Mouse (Mus musculus) left cerebral cortex, adult 11 months (tissue): ENCODE results near the gene Commd2.

ENCODE experiments used
- DNase-seq: peaks from one replicate; pipeline ENCODE4 v3.0.0; 2022; ENCODE audit warnings: low spot score

Commd2 gene

DNA sequence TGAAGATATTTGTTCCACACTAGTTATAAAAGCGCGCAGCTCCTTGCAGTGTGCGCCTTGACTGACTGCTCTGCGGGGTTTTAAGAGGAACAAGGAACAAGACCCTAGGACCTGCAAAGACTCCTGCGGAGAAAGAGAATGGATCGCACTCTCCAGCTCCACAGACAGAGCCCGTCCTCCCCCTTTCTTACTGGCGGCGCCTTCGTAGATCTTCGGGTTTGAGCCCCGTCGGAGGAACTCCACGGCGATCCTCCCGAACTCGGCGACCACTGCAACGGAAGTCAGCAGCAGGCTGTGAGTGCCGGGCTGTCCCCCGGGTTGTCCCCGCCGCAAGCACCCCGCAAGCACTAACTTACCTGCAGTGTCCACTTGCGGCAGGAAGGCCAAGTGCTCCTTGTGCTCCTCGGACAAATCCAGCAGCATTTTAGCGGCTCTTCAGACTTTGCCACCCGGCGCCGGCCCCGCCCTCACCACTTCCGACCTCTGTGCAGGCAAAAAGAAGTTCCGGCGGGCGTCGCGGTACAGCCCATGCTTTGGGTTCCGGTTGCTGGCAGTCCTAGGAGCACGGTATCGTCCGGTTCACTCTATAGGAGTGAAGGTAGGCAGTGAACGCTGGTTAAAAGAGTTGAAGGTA lies at the start of gene Commd2:
Gene Commd2 (minus strand): TSS at position 485 of the 634 bp plus-strand sequence.
- peak; percentile 72 for DNase-seq

DNA sequence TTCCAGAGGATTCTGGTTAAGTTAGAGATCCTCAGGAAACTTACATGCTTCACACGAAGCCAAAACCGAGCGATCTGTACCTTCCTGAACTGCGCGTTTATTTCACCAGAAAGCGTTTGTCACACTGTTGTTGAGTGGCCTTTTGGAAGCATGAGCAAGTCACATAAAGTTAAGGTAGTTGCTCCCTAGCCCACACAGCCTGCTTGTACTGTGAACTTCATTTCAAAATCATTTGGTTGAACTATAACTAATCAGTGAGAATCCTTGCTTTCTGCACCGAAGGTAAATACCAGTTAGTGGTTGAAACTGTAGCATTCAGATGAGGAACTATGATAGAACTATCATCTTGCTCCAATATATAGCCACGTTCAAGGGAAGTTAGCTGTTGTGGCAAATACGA lies 45.3 kb upstream of the Commd2 start:
- DNase-seq = no peak

DNA sequence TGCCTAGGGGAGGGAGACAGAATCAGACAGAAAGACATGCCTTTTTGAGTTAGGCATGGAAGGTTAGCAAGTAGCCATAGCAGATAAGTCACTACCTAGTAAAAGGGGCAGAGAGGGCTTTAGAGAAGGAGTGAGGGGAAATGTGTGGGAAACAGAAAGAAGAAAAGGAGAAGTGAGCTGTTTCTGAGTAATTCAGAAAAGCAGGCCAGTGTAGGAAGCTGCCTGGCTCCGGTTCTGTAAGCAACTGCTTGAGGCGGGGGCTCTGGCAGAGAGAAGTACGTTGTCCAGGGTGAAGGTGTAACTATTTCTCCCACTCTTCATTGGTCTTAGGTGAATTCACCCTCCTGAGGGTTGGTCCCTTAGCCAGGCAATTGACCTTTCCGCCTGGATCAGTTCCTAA lies 44.7 kb upstream of the Commd2 start:
- no peak for DNase-seq

DNA sequence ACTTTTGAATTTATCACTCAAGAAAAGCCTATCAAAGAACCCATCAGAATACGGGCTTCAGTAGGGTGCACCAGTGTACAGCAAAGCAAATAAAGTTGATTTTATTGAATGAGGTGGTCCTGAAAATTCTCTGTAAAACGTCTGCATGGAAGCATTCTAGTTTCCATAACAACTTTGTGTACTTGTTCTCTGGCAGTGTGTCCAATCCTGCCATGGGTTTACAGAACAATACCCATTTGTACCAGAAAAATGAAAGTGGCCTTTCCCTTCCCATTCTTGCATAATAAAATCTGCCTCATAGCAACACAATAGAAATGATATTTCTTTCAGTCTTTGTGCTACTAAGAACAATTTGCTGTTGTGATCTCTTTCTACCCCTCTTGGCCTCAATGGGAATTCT lies 41.2 kb upstream of the Commd2 start, which contains the start of gene Ankub1:
Gene Ankub1 (minus strand): TSS at position 81 of the 400 bp plus-strand sequence.
- peak; percentile 25 for DNase-seq

DNA sequence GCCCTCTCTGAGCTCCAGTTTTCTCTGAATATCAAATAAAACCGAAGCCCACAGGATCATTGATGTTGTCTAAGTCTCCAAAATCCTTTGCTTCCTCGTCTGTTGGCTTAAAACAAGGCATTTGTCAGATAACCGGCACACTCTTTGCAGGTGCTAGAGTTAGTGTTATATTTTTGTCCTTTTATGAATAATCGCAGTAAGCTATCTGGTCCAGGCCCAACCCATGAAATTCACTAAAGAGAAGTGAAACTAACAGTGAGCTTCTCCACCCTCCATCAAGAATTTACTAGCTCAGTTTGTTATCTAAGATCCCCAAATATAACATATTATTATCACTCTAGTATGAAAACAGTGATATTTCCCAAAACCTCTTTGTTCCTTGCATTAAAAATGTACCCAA lies 40.3 kb upstream of the Commd2 start:
- no peak for DNase-seq

DNA sequence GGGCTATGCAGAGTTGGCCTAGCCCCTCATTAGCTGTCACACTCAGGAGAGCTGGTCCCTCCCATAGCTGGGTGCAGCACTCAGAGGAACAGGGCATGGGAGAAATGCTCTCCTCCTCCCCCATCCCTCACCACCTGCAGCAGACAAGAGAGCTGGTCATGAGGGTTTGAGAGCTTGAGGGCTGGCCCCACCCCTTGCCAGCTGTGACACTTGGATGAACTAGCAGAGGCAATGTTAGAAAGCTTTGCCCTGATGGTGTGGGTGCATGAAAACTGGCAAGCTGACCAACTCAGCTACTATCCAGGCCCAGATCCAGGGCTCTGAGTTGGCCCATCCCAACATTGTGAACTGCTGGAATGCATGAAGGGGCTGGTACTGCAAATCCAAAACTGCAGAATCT lies 26.3 kb upstream of the Commd2 start:
- DNase-seq = peak; percentile 36

DNA sequence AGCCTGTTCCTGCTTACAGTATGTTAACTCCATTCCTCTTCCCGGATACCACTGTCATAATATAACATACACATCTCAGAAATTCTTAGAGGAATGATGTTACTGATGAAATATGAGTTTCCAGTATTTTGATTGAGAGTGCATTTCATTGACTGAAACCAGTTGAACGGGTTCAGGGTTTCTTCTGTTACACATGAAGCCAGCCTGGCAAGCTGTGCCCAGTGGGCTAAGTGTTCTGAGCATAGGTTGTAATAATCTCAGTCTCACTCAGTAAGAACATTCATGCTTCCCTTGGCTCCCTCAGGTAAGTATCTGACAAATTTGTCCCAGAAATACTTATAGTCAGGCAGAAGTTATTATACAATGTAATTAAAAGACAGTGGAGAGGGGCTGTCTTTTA lies 22.6 kb upstream of the Commd2 start:
- no peak for DNase-seq

DNA sequence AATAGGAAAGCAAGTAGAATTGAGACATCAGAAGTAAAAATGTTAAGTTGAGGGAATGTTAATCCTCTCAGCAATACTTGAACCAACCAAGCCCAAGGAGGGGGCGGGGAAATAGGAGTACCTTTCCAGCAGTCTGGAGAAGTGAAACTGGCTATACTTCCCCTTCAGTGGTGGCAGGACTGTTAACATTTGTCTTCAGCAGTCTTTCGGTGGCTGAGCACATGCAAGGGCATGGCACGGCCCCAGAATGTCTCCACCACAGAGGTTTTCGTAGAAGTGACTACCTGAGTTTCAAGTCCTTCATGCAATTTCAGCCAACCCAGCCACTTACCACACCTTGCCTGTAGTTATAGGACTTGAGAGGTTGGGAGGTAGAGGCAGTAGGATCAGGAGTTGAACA lies 22.1 kb upstream of the Commd2 start:
- DNase-seq = no peak

DNA sequence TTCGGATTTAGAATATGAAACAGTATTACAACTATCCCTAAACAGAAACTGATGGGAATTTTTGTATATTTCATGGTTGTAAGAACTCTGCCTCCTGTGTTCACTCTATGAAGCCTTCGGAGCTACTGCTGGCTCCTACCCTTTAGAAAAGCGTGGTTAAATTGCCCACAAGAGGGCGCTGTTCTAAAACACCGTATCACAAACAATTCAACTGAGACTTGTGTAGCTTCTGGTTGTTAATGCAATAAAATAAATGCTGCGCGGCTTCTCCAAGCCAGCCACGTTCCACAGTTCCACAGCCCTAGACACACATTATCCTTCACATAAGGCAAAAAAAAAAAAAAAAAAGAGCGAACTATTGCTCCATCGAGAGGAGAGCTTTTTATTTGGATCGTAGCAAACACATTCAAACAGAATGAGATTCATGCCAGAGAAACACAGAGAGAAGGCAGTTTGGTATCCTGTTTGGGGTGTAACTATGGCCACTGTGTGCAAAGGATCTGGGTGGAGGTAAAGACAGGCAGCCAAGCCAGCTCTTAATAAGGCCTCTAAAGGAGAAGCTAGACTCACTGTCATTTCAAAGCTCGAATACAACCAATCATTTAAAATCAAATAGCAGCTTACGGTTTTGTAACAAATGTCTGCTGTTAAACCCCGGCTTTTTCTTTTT lies 15.7 kb upstream of the Commd2 start:
- DNase-seq = peak; percentile 80

DNA sequence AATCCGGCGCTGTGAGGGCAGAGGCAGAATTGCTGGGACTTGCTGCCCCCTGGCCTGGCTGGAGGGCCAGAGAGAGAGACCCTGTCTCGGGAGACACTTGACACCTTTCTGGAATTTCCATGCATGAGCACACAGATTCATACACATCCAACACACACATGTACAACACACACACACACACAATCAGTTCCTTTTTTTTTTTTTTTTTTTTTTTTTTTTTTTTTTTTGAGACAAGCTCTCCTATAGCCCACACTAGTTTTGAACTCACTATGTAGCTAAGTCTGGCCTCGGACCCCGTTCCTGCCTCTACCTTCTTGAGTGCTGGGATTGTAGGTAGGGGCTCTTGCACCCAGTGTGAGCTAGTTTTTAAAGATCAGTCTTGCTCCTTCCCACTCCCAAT lies 14.4 kb upstream of the Commd2 start:
- DNase-seq = no peak

DNA sequence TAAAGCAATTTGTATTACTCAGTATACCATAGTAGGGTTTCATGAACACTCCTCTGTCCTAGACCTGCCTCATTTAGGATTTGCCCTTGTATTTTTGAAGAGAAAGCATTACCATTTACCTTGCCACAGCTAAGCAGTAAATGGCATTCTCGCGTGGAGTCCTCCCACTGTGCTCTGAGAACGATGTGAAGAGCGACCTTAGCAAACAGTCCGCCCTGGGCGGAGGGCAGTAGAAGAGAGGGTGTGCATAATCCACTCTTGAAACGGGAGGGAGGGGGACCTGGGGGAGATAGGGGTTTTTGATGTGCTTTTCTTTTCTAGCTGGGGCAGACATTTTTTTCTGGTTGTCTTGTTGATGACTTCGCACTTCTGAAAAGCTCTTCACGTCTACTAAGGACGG lies 13.2 kb upstream of the Commd2 start:
- no peak for DNase-seq

DNA sequence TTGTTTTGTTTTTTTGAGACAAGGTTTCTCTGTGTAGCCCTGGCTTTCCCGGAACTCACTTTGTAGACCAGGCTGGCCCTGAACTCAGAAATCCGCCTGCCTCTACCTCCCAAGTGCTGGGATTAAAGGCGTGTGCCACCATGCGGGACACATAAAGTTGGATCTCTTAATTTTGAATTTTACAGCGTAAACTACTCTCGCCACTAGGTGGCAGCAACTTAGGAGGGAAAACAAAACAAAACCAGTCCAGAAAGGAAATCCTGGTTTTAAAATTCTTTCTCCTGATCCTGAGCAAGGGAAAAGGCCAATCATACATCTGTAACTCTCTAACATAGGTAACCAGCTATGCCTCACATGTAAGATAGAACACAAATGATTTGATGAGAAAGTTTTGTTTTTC lies 12.2 kb upstream of the Commd2 start:
- DNase-seq = no peak

DNA sequence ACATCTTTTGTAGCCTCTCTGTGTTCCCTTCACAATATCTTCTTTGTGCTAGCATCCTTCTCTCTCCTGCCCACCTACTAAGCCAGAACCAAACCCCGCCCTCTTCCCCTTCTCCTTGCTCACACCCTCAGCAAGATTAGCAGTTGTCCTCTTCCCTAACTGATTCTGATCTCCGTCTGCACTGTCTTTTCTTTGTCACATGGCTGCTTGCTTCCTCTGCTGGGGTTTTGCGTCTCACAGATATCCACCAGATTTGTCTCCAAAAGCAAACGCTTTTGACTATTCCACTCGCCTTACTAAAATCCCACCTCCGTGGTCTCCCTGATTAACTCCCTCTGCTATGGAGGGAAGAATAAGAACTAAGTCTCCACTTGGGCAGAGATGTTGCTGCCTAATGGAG lies 7.1 kb upstream of the Commd2 start:
- DNase-seq = no peak

DNA sequence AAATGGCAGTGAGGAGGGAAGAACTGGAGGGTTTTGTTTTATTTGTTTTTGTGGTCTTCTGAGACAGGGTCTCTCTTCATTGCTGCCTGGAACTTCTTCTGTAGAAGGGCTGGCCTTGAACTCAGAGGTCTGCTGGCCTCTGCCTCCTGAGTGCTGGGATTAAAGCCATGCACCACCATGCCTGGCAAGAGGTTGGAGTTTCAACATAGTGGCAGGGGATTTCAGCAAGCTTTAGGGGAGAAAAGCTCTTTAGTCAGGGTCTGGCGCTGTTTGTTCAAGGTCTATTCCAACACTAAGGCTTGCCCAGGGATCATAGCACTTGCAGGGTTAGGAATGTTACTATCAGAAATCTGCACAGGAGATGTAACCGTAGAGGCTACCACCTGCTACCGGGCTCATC lies 2.1 kb upstream of the Commd2 start:
- no peak for DNase-seq

DNA sequence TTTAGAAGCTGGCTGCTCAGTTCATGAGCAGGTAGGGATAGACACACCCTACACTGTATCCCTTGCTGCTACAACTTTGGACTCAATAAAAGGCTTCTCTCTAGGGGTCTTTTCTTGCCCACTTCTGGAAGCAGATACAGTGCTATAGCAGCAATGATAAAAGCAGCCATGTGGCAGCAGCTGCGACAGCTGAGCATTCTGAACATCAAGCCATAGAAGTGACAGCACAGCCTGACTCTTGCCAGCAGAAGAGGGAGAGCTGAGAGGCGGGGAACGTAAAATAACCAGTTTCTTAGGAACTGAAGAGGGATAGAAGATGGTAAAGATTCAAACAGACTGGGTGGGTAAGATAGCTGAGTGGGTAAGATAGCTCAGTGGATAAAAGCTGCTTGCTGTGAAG lies 970 bp upstream of the Commd2 start:
- no peak for DNase-seq

DNA sequence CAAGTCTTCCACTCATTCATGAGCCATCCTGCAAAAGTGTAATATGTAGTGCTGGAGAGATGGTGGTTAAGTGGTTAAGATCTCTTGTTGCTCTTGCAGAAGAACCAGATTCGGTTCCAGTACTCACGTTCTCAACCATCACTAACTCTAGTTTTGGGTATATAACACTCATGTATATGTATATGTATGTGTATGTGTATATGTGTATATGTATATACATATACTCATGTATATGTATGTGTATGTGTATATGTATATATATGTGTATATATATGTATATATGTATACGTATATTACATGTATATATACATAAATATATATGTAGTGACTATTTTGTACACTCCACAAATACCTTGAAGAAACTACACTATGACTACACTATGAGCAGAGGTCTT lies 347 bp upstream of the Commd2 start:
- no peak for DNase-seq

DNA sequence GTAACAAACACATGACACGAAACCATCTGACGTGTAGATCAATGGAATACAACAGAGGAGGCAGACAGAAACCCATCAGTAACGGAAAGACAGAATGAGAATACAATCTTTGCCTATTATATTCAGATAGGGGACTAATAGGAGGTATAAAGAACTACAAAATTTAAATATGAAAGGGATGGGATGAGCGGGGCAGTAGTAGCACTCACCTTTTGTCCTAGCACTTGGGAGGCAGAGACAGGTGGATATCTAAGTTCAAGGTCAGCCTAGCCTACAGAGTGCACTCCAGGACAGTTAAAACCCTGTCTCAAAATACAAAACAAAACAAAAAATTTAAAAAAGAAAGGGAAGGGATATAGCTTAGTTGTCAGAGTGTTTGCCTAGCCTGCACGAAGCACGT lies 8.3 kb downstream of the Commd2 start:
- DNase-seq = no peak

DNA sequence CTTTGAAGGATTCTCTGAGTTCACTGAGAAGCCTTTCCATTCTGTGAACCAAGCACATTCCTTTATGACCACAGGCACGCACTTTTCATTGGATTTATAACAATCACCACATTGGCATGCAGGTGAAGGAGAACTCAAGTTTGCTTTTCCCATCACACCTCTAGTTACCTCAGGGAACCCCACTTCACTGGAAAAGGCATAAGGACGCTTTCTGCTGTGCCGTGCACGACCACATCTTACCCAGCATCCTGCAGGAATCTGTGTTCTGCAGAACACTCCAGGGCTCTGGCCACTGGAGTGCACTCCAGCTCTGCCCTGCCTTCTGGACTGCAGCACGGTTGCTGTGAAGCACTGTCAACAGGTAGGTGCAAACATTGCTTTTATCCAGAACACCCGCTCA lies 13.9 kb downstream of the Commd2 start:
- DNase-seq = no peak

DNA sequence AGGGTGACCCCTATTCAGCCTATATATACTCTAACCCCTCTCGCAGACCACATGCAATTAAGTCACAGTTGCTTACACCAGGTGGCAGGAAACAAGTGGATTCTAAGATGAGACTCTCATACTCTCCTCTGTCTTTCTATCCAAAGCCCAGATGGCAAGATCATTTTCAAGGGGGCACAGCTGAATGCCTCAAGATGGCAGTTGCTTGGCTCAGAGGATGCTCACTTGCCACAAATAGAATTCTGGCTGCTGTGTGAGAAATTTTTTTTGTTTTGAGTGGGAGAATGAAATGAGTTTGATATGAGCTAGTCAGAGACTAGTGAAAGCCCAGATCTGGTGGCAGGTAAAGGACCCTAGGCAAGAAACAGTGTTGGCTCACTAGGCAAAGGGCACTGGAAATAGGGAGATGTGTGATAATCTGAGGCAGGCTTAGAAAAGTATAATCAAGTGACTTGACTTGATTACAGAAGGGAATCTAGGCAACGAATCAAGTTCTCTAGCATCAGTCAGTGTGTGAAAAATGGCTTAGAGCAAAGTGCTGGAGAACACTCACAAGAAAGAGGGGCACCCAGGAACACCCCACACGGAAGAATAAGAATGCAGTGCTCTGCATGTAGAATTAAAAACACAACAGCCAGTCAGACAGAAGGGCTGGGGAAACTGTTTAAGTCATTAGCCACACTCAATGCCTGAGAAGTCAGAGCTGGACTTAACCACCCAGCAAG lies 16.6 kb downstream of the Commd2 start:
- DNase-seq = peak; percentile 5

DNA sequence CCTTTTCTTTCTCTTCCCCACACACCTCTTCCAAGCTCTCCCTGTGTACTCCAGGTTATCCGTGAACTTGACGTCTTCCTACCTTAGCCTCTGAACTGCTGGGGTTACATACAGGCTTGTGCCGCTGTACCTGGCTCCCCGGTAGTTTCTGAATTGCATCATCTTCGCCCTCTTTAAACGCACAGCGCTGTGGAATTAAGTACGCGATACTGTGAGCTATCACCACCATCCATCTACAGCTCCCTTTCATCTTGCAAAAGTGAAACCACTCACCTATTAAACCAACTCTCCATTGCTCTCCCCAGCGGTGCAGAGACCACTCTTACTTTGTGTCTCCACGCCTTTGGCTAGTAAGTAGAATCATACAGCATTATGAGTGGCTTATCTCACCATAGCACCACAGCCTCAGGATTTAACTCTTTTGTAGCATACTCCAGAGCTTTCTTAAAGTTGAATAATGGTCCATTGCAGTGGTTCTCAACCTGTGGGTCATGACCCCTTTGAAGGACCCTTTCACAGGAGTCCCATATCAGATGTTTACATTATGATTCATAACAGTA lies 24.5 kb downstream of the Commd2 start:
- DNase-seq = no peak

DNA sequence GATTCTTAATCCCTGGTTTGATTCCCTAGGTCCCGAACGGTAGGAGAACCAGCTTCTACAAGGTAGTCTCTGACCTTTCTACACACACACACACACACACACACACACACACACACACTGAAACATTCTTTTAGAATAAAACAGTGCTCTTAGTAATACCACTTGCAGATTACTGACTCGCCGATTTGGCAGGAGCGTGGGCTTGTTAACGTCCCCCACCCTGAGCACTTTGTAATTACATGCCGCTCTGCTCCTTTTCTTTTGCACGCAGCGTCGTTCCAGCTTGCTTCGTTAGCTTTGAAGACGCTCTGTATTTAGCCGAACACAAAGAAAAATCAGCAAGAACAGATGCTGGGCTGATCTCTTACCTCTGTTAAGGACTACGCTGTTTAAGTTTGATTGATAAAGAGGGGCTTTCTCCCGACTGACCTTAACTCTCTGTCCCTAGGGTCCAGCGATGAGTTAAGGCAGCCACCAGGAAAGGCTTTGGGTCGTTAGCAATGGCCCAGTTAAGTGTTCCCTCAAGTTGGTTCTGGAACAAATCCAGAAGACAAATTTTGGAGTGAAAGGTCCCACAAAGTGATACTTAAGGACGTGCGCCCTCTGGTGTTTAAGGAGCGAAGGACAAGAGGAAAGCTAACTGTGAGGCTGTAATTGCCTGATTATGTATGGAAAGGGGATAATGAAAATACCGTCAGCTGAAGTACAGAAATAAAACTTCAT lies 26.1 kb downstream of the Commd2 start:
- DNase-seq = peak; percentile 37

DNA sequence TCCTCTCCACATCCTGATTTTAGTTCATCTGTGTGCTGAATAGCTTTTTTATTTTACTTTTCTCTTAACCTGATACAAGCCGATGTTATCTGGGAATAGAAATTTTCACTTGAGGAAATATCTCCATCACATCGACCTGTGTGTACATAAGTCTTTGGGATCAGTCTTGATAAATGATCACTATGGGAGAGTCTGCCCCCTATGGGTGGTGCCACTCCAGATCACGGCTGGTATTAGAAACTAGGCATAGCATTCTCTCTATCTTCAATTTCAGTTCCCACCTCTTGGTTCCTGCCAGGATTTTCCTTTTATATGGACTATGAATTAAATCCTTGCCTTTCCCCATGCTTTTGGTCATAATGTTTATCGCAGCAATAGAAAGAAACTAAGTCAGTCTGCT lies 31.8 kb downstream of the Commd2 start:
- DNase-seq = no peak
